Mouse (Mus musculus) MEL (cell line): ENCODE measurements around the gene Rasl10a. TPM values are rescaled to one million over a fixed set of nuclear protein-coding genes. Genes with fewer than 3 reads are reported as not detected.

Source experiments
- DNase-seq: peaks from one replicate; pipeline ENCODE4 v3.0.0; 2011; ENCODE audit warnings: low read depth, low spot score
- H3K27ac ChIP-seq: 2 replicates; pipeline ENCODE4 v1.5.1; 2012; ENCODE audit warnings: low read depth, mild to moderate bottlenecking, control low read depth, low read length, moderate library complexity; ENCODE audit not compliant: control insufficient read depth
- H3K27me3 ChIP-seq, 2 experiments: fragments of 150-350 bp in 1 of 2; sonication (generic) in 1 of 2; 2 replicates each; pipeline ENCODE4 v1.6.1; 2012; ENCODE audit warnings: low read length in 2 of 2, mild to moderate bottlenecking in 2 of 2, improper control_type of control experiment in 1 of 2, moderate library complexity in 1 of 2; ENCODE audit not compliant: insufficient read depth in 2 of 2, control insufficient read depth in 1 of 2
- H3K36me3 ChIP-seq, 2 experiments: 2 replicates each; pipeline ENCODE4 v1.6.1; 2012 to 2014; ENCODE audit warnings: low read length in 2 of 2, improper control_type of control experiment in 1 of 2, inconsistent platforms in 1 of 2, mild to moderate bottlenecking in 1 of 2; ENCODE audit not compliant: insufficient read depth in 2 of 2, control insufficient read depth in 1 of 2
- H3K4me1 ChIP-seq, 2 experiments: fragments of 150-350 bp in 1 of 2; sonication (generic) in 1 of 2; 2 replicates each; pipeline ENCODE4 v1.6.1; 2012; ENCODE audit warnings: low read length in 2 of 2, improper control_type of control experiment in 1 of 2, mild to moderate bottlenecking in 1 of 2; ENCODE audit not compliant: insufficient read depth in 2 of 2, control insufficient read depth in 1 of 2
- H3K4me3 ChIP-seq, 2 experiments: fragments of 150-350 bp in 1 of 2; sonication (generic) in 1 of 2; 2 replicates each; pipeline ENCODE4 v1.5.1; 2012; ENCODE audit warnings: low read depth in 2 of 2, low read length in 2 of 2, mild to moderate bottlenecking in 2 of 2, moderate library complexity in 2 of 2, control low read depth in 1 of 2, improper control_type of control experiment in 1 of 2; ENCODE audit not compliant: control insufficient read depth in 1 of 2, insufficient read depth in 1 of 2
- H3K79me2 ChIP-seq: 2 replicates; pipeline ENCODE4 v1.6.1; 2012; ENCODE audit warnings: mild to moderate bottlenecking, low read length, moderate library complexity; ENCODE audit not compliant: control insufficient read depth, poor library complexity, insufficient read depth
- H3K9ac ChIP-seq: 2 replicates; pipeline ENCODE4 v1.6.1; 2012; ENCODE audit warnings: low read depth, mild to moderate bottlenecking, control low read depth, low read length, moderate library complexity; ENCODE audit not compliant: control insufficient read depth, poor library complexity, severe bottlenecking
- H3K9me3 ChIP-seq: fragments of 150-350 bp; sonication (generic); replicated peaks from 2 replicates; pipeline ENCODE4 v1.6.1; 2012; ENCODE audit warnings: mild to moderate bottlenecking, low read length, improper control_type of control experiment, moderate library complexity; ENCODE audit not compliant: insufficient read depth
- BHLHE40 ChIP-seq: IDR thresholded peaks from 2 replicates; pipeline ENCODE4 v1.6.1; 2012; ENCODE audit warnings: low read depth, mild to moderate bottlenecking, inconsistent platforms, low read length, improper control_type of control experiment, borderline replicate concordance
- CHD1 ChIP-seq: IDR thresholded peaks from 2 replicates; pipeline ENCODE4 v1.6.1; 2012; ENCODE audit warnings: low read depth, mild to moderate bottlenecking, inconsistent platforms, low read length, improper control_type of control experiment
- CHD2 ChIP-seq: IDR thresholded peaks from 2 replicates; pipeline ENCODE4 v1.6.1; 2011; ENCODE audit warnings: low read length, improper control_type of control experiment
- EP300 ChIP-seq, 2 experiments: IDR thresholded peaks; 2 replicates each; pipeline ENCODE4 v1.6.1; 2011; ENCODE audit warnings: improper control_type of control experiment in 2 of 2, low read length in 2 of 2, low read depth in 1 of 2, mild to moderate bottlenecking in 1 of 2
- GABPA ChIP-seq: IDR thresholded peaks from 2 replicates; pipeline ENCODE4 v1.6.1; 2012; ENCODE audit warnings: low read depth, mild to moderate bottlenecking, inconsistent platforms, low read length, improper control_type of control experiment, moderate library complexity
- HCFC1 ChIP-seq: IDR thresholded peaks from 2 replicates; pipeline ENCODE4 v1.6.1; 2012; ENCODE audit warnings: low read depth, mild to moderate bottlenecking, inconsistent platforms, low read length, improper control_type of control experiment, moderate library complexity
- MAFK ChIP-seq: IDR thresholded peaks from 2 replicates; pipeline ENCODE4 v1.6.1; 2011; ENCODE audit warnings: low read depth, mild to moderate bottlenecking, low read length, improper control_type of control experiment, borderline replicate concordance
- MEF2A ChIP-seq: IDR thresholded peaks from 2 replicates; pipeline ENCODE4 v1.6.1; 2014; ENCODE audit warnings: low read depth, mild to moderate bottlenecking, inconsistent platforms, low read length, improper control_type of control experiment; ENCODE audit not compliant: poor library complexity, insufficient replicate concordance, severe bottlenecking; ENCODE audit errors: extremely low read depth
- MYB ChIP-seq: IDR thresholded peaks from 2 replicates; pipeline ENCODE4 v1.6.1; 2011; ENCODE audit warnings: mild to moderate bottlenecking, low read depth, low read length, improper control_type of control experiment
- NELFE ChIP-seq: IDR thresholded peaks from 2 replicates; pipeline ENCODE4 v1.6.1; 2011; ENCODE audit warnings: low read depth, low read length, improper control_type of control experiment
- NRF1 ChIP-seq: IDR thresholded peaks from 2 replicates; pipeline ENCODE4 v1.6.1; 2014; ENCODE audit warnings: low read depth, mild to moderate bottlenecking, inconsistent platforms, low read length, improper control_type of control experiment, moderate library complexity; ENCODE audit not compliant: poor library complexity, insufficient read depth, severe bottlenecking
- POLR2AphosphoS2 ChIP-seq: IDR thresholded peaks from 2 replicates; pipeline ENCODE4 v1.6.1; 2011; ENCODE audit warnings: low read length, improper control_type of control experiment
- POLR2AphosphoS5 ChIP-seq: IDR thresholded peaks from 2 replicates; pipeline ENCODE4 v1.6.1; 2012; ENCODE audit warnings: low read depth, borderline replicate concordance, mild to moderate bottlenecking, inconsistent platforms, low read length, moderate library complexity, mixed read lengths
- RAD21 ChIP-seq: IDR thresholded peaks from 2 replicates; pipeline ENCODE4 v1.6.1; 2011; ENCODE audit warnings: mild to moderate bottlenecking, low read depth, low read length, improper control_type of control experiment
- RCOR1 ChIP-seq: IDR thresholded peaks from 2 replicates; pipeline ENCODE4 v1.6.1; 2012; ENCODE audit warnings: low read depth, mild to moderate bottlenecking, inconsistent platforms, low read length, improper control_type of control experiment
- SMC3 ChIP-seq: IDR thresholded peaks from 2 replicates; pipeline ENCODE4 v1.6.1; 2011; ENCODE audit warnings: low read depth, low read length, improper control_type of control experiment
- TAL1 ChIP-seq: IDR thresholded peaks from 2 replicates; pipeline ENCODE4 v1.6.1; 2012; ENCODE audit warnings: mild to moderate bottlenecking, inconsistent platforms, low read length, moderate library complexity, mixed read lengths
- ZC3H11A ChIP-seq: IDR thresholded peaks from 2 replicates; pipeline ENCODE4 v1.6.1; 2012; ENCODE audit warnings: low read depth, mild to moderate bottlenecking, inconsistent platforms, low read length, improper control_type of control experiment
- ZKSCAN1 ChIP-seq: IDR thresholded peaks from 2 replicates; pipeline ENCODE4 v1.6.1; 2012; ENCODE audit warnings: low read depth, mild to moderate bottlenecking, inconsistent platforms, low read length, improper control_type of control experiment, moderate library complexity
- ZMIZ1 ChIP-seq: IDR thresholded peaks from 2 replicates; pipeline ENCODE4 v1.6.1; 2012; ENCODE audit warnings: low read depth, mild to moderate bottlenecking, inconsistent platforms, low read length, improper control_type of control experiment, moderate library complexity
- polyA plus RNA-seq, 2 experiments: library from polyadenylated mRNA; stranded (reverse) in 1 of 2; unstranded in 1 of 2; fragments of >175 nt in 1 of 2; fragments of >200 nt in 1 of 2; gene quantifications; 2 replicates each; pipeline versions ENCODE4 v1.2.1 to v1.2.4; 2012; ENCODE audit warnings: low replicate concordance in 2 of 2, low read depth in 1 of 2; ENCODE audit not compliant: insufficient read length in 2 of 2, insufficient read depth in 1 of 2, missing spikeins in 1 of 2
- total RNA-seq: library from RNA; depleted of rRNA; stranded (reverse); fragments of 300-350 nt; gene quantifications from 2 replicates; pipeline ENCODE4 v1.2.3, GENCODE M21; 2012

Gene Rasl10a
- total and polyA plus RNA-seq, 3 experiments, result 0.23 to 1.3 TPM; not detected in 1

DNA sequence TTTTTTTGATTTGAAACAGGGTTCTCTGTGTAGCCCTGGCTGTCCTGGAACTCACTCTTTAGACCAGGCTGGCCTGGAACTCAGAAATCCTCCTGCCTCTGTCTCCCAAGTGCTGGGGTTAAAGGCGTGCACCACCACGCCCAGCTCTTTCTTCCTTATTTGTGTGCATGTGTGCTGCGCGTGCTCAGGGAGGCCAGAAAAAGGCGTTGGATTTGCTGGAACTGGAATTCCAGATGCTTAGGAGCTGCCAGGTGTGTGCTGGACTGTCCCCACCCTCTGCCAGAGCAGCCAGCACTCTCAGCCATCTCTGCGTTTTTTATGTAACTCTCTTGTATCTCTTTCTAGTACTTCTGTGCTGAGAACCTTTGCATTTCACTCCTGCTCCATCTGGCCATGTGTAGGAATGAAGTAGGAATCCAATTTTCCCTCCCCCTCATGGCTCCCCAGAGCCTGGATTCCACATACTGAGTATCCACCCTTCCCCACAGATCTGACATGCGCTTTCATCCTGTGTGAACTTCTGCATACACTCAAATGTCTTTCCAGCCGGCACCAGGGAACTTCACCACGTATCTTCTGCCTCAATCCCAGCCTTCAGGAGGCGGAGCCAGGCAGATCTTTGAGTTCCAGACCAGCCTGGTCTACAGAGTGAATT lies 5.6 kb upstream of the Rasl10a start:
- no peak for DNase-seq
- H3K9me3 ChIP-seq, result no peaks in the 10 kb centered on the region
- H3K27me3 ChIP-seq, result peaks cover 0 to under 1% of the 10 kb centered on the region in 2 experiments; a peak in 1 of 4 replicates
- no peak overlapping the region for H3K9ac ChIP-seq
- no peak overlapping the region for H3K4me3 ChIP-seq
- peaks cover 0 to 7% of the 10 kb centered on the region in 2 experiments; a peak in 2 of 4 replicates for H3K36me3 ChIP-seq
- no peaks in the 10 kb centered on the region for H3K79me2 ChIP-seq
- TF ChIP-seq GABPA, result no peak
- TF ChIP-seq MYB, result no peak
- no peak for TF ChIP-seq CHD1
- TF ChIP-seq RAD21, result no peak
- no peak for TF ChIP-seq EP300 (IDR thresholded peaks at IDR 0.05; ENCODE audit: low read depth in 1 of 2, low read length in 2 of 2)
- no peak for TF ChIP-seq TAL1
- TF ChIP-seq ZMIZ1, result no peak
- no peak for TF ChIP-seq SMC3
- no peak for TF ChIP-seq BHLHE40
- TF ChIP-seq POLR2AphosphoS5, result no peak
- TF ChIP-seq RCOR1, result no peak
- TF ChIP-seq MAFK, result no peak
- TF ChIP-seq HCFC1, result no peak
- no peak for TF ChIP-seq NRF1
- TF ChIP-seq NELFE, result no peak
- no peak for TF ChIP-seq ZC3H11A
- TF ChIP-seq MEF2A, result no peak
- H3K27ac ChIP-seq, result no peak overlapping the region
- H3K4me1 ChIP-seq, result peaks cover 0 to 10% of the 10 kb centered on the region in 2 experiments; a peak in 3 of 4 replicates

GRCm38 (mm10) chr11:5054151-5054550 lies 3.8 kb upstream of the Rasl10a start:
- no peak overlapping the region for H3K4me3 ChIP-seq
- no peaks in the 10 kb centered on the region for H3K36me3 ChIP-seq
- H3K9ac ChIP-seq, result no peak overlapping the region
- H3K4me1 ChIP-seq, result peaks cover 0 to 4% of the 10 kb centered on the region in 2 experiments; a peak in 1 of 4 replicates
- TF ChIP-seq CHD2, result no peak
- TF ChIP-seq ZKSCAN1, result no peak
- TF ChIP-seq NRF1, result no peak
- no peak for TF ChIP-seq POLR2AphosphoS2
- TF ChIP-seq, all 39 proteins: peak for 0
- Histone ChIP-seq H3K9me3 (no peaks in the 10 kb centered on the region), H3K27ac (no peak overlapping the region), H3K27me3 (peaks cover 9 to 14% of the 10 kb centered on the region in 2 experiments), H3K79me2 (no peaks in the 10 kb centered on the region)
- no peak for DNase-seq
